Mouse (Mus musculus) heart, adult 2 months (tissue): Measurements from ENCODE around the gene Map2k4.

Experiments
- CTCF ChIP-seq: fragments of 200-600 bp; IDR thresholded peaks from 2 replicates; pipeline ENCODE4 v1.8.1; 2022; ENCODE audit warnings: antibody characterized with exemption, mild to moderate bottlenecking, moderate library complexity
- POLR2A ChIP-seq: fragments of 200-500 bp; IDR thresholded peaks from 2 replicates; pipeline ENCODE4 v1.6.1; 2011; ENCODE audit warnings: mild to moderate bottlenecking, low read depth, low read length, control low read depth; ENCODE audit not compliant: insufficient read depth

- TF ChIP-seq POLR2A, result no peak
- TF ChIP-seq CTCF, result no peak
These were observed 14.0 kb downstream of the Map2k4 start for GRCm38 (mm10) chr11:65773946-65774656.
